ENCODE assay signal across 8 mouse cellular contexts in the genomic region with DNA sequence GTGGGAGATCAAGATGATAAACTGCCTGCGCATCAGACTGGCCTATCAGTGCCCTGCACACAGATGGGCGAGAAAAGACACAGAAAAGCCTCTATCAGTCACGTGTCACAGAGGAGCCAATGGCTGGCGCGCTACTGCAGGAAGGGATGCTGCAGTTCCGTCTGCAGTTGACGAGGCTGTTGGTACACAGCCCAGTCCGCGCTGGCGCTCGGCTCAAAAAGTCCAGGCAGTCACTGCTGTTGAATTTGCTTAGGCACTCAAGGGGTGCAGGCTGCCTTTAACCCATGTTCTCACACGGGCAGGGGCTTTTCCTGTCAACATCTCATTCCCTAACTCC.
DNase-seq lines count a peak whose midpoint lies in the region; ATAC-seq and TF ChIP-seq lines count a peak whose summit lies in the region.

No protein-coding gene starts in this region.

- WGBS in kidney, adult 2 months: 5% methylated on average over 12 of the region's 12 CpGs
- WGBS in embryonic facial prominence, embryonic 14.5 days: 9% methylated on average over 12 of the region's 12 CpGs
- 3% methylated on average over 12 of the region's 12 CpGs for WGBS in heart, embryonic 10.5 days
- WGBS in liver, embryonic 11.5 days: 6% methylated on average over 12 of the region's 12 CpGs
- 5% methylated on average over 12 of the region's 12 CpGs for WGBS in neural tube, embryonic 11.5 days

- H3K27me3 ChIP-seq in kidney, adult 2 months (replicated peaks; ENCODE audit: control insufficient read depth, insufficient read depth, low read length): no peaks in the 10 kb centered on the region; the same call in 1 of the 2 replicates
- no peaks in the 10 kb centered on the region for H3K27me3 ChIP-seq in embryonic facial prominence, embryonic 14.5 days (replicated peaks; ENCODE audit: control insufficient read depth, insufficient read depth, low read length)
- no peaks in the 10 kb centered on the region for H3K27me3 ChIP-seq in heart, embryonic 10.5 days (ENCODE audit: insufficient read depth, poor library complexity, severe bottlenecking)
- H3K27me3 ChIP-seq in liver, embryonic 11.5 days (replicated peaks; ENCODE audit: control insufficient read depth, insufficient read depth, low read length): no peaks in the 10 kb centered on the region
- H3K27me3 ChIP-seq in neural tube, embryonic 11.5 days (ENCODE audit: control insufficient read depth, insufficient read depth, low read length): no peaks in the 10 kb centered on the region

- H3K4me3 ChIP-seq in kidney, adult 2 months (ENCODE audit: insufficient read depth, low read depth, low read length): no peak overlapping the region
- H3K4me3 ChIP-seq in embryonic facial prominence, embryonic 14.5 days (ENCODE audit: low read depth, low read length): peak overlapping the region; percentile 38
- peak overlapping the region; percentile 58 for H3K4me3 ChIP-seq in heart, embryonic 10.5 days
- peak overlapping the region; percentile 25; the same call in 1 of the 2 replicates for H3K4me3 ChIP-seq in liver, embryonic 11.5 days (ENCODE audit: low read depth, low read length)
- peak overlapping the region; percentile 18 for H3K4me3 ChIP-seq in neural tube, embryonic 11.5 days (ENCODE audit: low read depth, low read length)

- H3K9ac ChIP-seq in embryonic facial prominence, embryonic 14.5 days (ENCODE audit: low read depth, low read length): peak overlapping the region; percentile 53
- H3K9ac ChIP-seq in liver, embryonic 11.5 days (ENCODE audit: low read depth, low read length): no peak overlapping the region
- H3K9ac ChIP-seq in neural tube, embryonic 11.5 days (ENCODE audit: low read length): peak overlapping the region; percentile 50; the same call in 1 of the 2 replicates

- DNase-seq in kidney, adult 2 months: peak; percentile 12
- no peak for DNase-seq in kidney, adult 18-20 months
- DNase-seq in embryonic facial prominence, embryonic 14.5 days (ENCODE audit: low spot score): peak; percentile 89
- DNase-seq in heart, embryonic 10.5 days (ENCODE audit: low spot score): peak; percentile 81
- peak; percentile 22 to 52 for DNase-seq in kidney, postnatal 25 days
- peak; percentile 34 for DNase-seq in liver, embryonic 11.5 days (ENCODE audit: low spot score)
- DNase-seq in neural tube, embryonic 11.5 days (ENCODE audit: low spot score): peak; percentile 85
- peak; percentile 72 for DNase-seq in testis, postnatal 10 days (ENCODE audit: low spot score)

- H3K4me1 ChIP-seq in kidney, adult 2 months (ENCODE audit: control insufficient read depth, insufficient read depth, low read length): no peaks in the 10 kb centered on the region
- H3K4me1 ChIP-seq in embryonic facial prominence, embryonic 14.5 days (ENCODE audit: control insufficient read depth, insufficient read depth, low read length): peaks cover 3% of the 10 kb centered on the region; the same call in 1 of the 2 replicates
- no peaks in the 10 kb centered on the region for H3K4me1 ChIP-seq in heart, embryonic 10.5 days
- H3K4me1 ChIP-seq in liver, embryonic 11.5 days (replicated peaks; ENCODE audit: control insufficient read depth, insufficient read depth, low read length): no peaks in the 10 kb centered on the region
- no peaks in the 10 kb centered on the region; the same call in 1 of the 2 replicates for H3K4me1 ChIP-seq in neural tube, embryonic 11.5 days (ENCODE audit: control insufficient read depth, insufficient read depth, low read length)

- H3K9me3 ChIP-seq in embryonic facial prominence, embryonic 14.5 days (ENCODE audit: control insufficient read depth, low read length): no peaks in the 10 kb centered on the region
- no peaks in the 10 kb centered on the region for H3K9me3 ChIP-seq in heart, embryonic 10.5 days
- no peaks in the 10 kb centered on the region for H3K9me3 ChIP-seq in liver, embryonic 11.5 days (ENCODE audit: control insufficient read depth, low read length)
- H3K9me3 ChIP-seq in neural tube, embryonic 11.5 days (ENCODE audit: control insufficient read depth, low read length): no peaks in the 10 kb centered on the region

- peak; percentile 99 for ATAC-seq in embryonic facial prominence, embryonic 14.5 days (ENCODE audit: low read depth)
- ATAC-seq in liver, embryonic 11.5 days (replicated peaks; ENCODE audit: low FRiP score): peak; percentile 87
- peak; percentile 100 for ATAC-seq in neural tube, embryonic 11.5 days (ENCODE audit: insufficient read depth, low FRiP score, low TSS enrichment)

- H3K27ac ChIP-seq in kidney, adult 2 months (ENCODE audit: insufficient read depth, low read depth, low read length): no peak overlapping the region
- H3K27ac ChIP-seq in embryonic facial prominence, embryonic 14.5 days (replicated peaks; ENCODE audit: low read depth, low read length): no peak overlapping the region; the same call in 1 of the 2 replicates
- peak overlapping the region; percentile 70; the same call in 1 of the 2 replicates for H3K27ac ChIP-seq in heart, embryonic 10.5 days
- no peak overlapping the region for H3K27ac ChIP-seq in liver, embryonic 11.5 days (ENCODE audit: low read depth, low read length)
- H3K27ac ChIP-seq in neural tube, embryonic 11.5 days (ENCODE audit: low read depth, low read length): peak overlapping the region; percentile 68

- H3K36me3 ChIP-seq in kidney, adult 2 months (ENCODE audit: control insufficient read depth, insufficient read depth, low read length): no peaks in the 10 kb centered on the region
- H3K36me3 ChIP-seq in embryonic facial prominence, embryonic 14.5 days (ENCODE audit: control insufficient read depth, insufficient read depth, low read length): no peaks in the 10 kb centered on the region
- H3K36me3 ChIP-seq in heart, embryonic 10.5 days: no peaks in the 10 kb centered on the region
- no peaks in the 10 kb centered on the region for H3K36me3 ChIP-seq in liver, embryonic 11.5 days (ENCODE audit: control insufficient read depth, insufficient read depth, low read length)
- H3K36me3 ChIP-seq in neural tube, embryonic 11.5 days (ENCODE audit: control insufficient read depth, insufficient read depth, low read length): no peaks in the 10 kb centered on the region

- no peak for TF ChIP-seq POLR2A in kidney, adult 2 months (IDR thresholded peaks at IDR 0.05; ENCODE audit: low read depth, low read length)

- TF ChIP-seq CTCF in kidney, adult 2 months (conservative IDR thresholded peaks at IDR 0.05; ENCODE audit: insufficient read depth, insufficient read length, low read depth, low read length): no peak

- H3K4me2 ChIP-seq in embryonic facial prominence, embryonic 14.5 days (ENCODE audit: low read depth, low read length): peak overlapping the region; percentile 60
- peak overlapping the region; percentile 56 for H3K4me2 ChIP-seq in liver, embryonic 11.5 days
- H3K4me2 ChIP-seq in neural tube, embryonic 11.5 days (ENCODE audit: low read depth): peak overlapping the region; percentile 43

Comparison
In these comparisons a context has a peak if more than half of its experiments do, and no peak if none do; other contexts are left out.
1. H3K27ac ChIP-seq: peak in heart, embryonic 10.5 days (single experiment) and neural tube, embryonic 11.5 days (single experiment); none in kidney, adult 2 months (single experiment), embryonic facial prominence, embryonic 14.5 days (single experiment) and liver, embryonic 11.5 days (single experiment).
2. Peak in every context shown above with its lines, with median percentiles within 50 percentile points of each other: ATAC-seq and H3K4me2 ChIP-seq.